Mouse (Mus musculus): Measurements from ENCODE around the gene Rps6ka4. TPM values are rescaled to one million over a fixed set of nuclear protein-coding genes. Genes with fewer than 3 reads are reported as not detected.

Gene Rps6ka4
- polyA plus RNA-seq, 1 experiment from 2014 or later = 5.1 TPM

DNA sequence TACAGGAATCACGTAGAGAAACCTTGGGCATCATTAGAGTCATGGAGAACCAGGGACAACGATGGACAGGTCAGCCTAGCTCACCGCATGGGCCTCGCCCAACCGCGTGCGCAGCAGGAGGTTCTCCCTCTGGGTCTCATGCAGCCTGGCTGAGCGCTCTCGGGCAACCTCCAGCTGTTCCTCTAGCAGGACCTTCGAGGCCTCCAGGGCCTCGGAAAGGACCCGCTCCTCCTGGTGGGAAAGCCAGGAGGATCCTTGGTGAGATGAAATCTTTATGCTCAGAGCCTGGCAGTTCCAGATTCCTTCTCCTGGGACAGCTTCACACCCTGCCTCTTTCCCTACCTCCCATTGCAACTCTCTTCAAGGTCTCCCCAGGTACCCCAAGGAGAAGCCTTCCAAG, 14.2 kb upstream of the Rps6ka4 start:
- no peak overlapping the region for H3K27ac ChIP-seq (ENCODE audit: low read depth, low read length)
- no peak overlapping the region for H3K9ac ChIP-seq (ENCODE audit: low read length)
- H3K4me1 ChIP-seq (ENCODE audit: control insufficient read depth, insufficient read depth, low read length) = peaks cover 9% of the 10 kb centered on the region; the same call in 1 of the 2 replicates
- H3K4me2 ChIP-seq = peak overlapping the region; percentile 45
- no peaks in the 10 kb centered on the region for H3K9me3 ChIP-seq (ENCODE audit: control insufficient read depth, low read length)
- no peak overlapping the region for H3K4me3 ChIP-seq (ENCODE audit: low read depth, low read length)
- peaks cover 11% of the 10 kb centered on the region for H3K27me3 ChIP-seq (ENCODE audit: control insufficient read depth, insufficient read depth, low read length)
- peak; percentile 80 for DNase-seq (ENCODE audit: low spot score, missing footprints)
- H3K36me3 ChIP-seq (ENCODE audit: control insufficient read depth, insufficient read depth, low read length) = no peaks in the 10 kb centered on the region
- 85% methylated on average over 12 of the region's 12 CpGs for WGBS
- no peak for ATAC-seq (ENCODE audit: low FRiP score)

- no peak overlapping the region for H3K27ac ChIP-seq (ENCODE audit: low read depth, low read length)
- H3K9me3 ChIP-seq (ENCODE audit: control insufficient read depth, low read length) = no peaks in the 10 kb centered on the region
- H3K9ac ChIP-seq (ENCODE audit: low read length) = no peak overlapping the region
- peaks cover 18% of the 10 kb centered on the region for H3K27me3 ChIP-seq (ENCODE audit: control insufficient read depth, insufficient read depth, low read length)
- 69% methylated on average over 8 of the region's 8 CpGs for WGBS
- no peak for ATAC-seq (ENCODE audit: low FRiP score)
- H3K4me3 ChIP-seq (ENCODE audit: low read depth, low read length) = no peak overlapping the region
- H3K4me1 ChIP-seq (ENCODE audit: control insufficient read depth, insufficient read depth, low read length) = peaks cover 9% of the 10 kb centered on the region; the same call in 1 of the 2 replicates
- H3K4me2 ChIP-seq = no peak overlapping the region
- H3K36me3 ChIP-seq (ENCODE audit: control insufficient read depth, insufficient read depth, low read length) = no peaks in the 10 kb centered on the region
- no peak for DNase-seq (ENCODE audit: low spot score, missing footprints)
Observed at GRCm38 (mm10) chr19:6853903-6854302, 13.5 kb upstream of the Rps6ka4 start.

DNA sequence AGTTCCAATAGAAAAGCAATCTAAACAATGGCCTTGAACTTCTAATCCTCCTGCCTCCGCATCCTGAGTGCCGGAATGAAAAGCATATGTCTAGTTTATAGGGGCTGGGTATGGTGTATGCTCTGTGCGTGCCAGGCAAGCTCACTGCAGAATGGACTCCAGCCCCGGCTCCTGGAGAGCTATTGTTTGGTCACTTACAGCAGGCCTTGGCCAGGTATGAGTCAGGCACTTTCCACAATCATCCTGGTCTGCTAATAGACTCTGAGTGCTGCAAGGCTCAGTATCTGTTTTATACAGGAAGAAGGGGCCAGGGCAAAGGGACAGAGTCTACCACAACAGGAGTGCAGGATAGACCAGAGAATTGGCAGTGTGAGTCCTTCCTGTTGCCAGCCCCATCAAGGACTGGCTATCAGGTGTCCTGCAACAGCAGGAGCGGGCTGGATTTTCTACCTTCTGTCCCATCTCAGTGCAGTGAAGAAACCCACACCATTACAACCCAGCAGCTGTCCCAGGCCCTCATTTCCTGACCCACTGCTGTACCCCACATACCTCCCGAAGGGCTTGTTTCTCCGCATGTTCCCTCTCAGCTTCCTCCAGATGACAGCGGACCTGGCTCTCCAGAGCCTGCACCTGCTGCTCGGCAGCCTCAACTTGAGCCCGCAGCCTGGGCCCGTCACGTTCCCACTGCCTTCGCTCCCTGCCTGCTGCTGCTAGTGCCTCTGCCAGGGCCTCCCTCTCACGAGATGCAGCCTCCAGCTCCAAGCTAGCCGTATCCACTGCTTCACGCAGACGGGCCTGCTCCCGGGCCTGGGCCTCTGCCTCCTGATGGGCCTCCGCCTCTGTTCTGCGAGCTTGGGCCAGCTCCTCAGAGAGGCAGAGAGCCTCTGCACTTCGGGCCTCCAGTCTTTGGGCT, 12.2 kb upstream of the Rps6ka4 start:
- DNase-seq (ENCODE audit: low spot score, missing footprints) (peak; percentile 31), ATAC-seq (ENCODE audit: low FRiP score) (no peak)
- Histone ChIP-seq H3K4me1 (ENCODE audit: control insufficient read depth, insufficient read depth, low read length) (peaks cover 15% of the 10 kb centered on the region), H3K4me2 (no peak overlapping the region), H3K9me3 (ENCODE audit: control insufficient read depth, low read length) (no peaks in the 10 kb centered on the region), H3K36me3 (ENCODE audit: control insufficient read depth, insufficient read depth, low read length) (no peaks in the 10 kb centered on the region), H3K27ac (ENCODE audit: low read depth, low read length) (no peak overlapping the region), H3K9ac (ENCODE audit: low read length) (no peak overlapping the region), H3K27me3 (ENCODE audit: control insufficient read depth, insufficient read depth, low read length) (peaks cover 31% of the 10 kb centered on the region), H3K4me3 (ENCODE audit: low read depth, low read length) (no peak overlapping the region)
- WGBS = 77% methylated on average over 21 of the region's 21 CpGs

GRCm38 (mm10) chr19:6851497-6851896, 11.1 kb upstream of the Rps6ka4 start:
- no peak overlapping the region for H3K4me3 ChIP-seq (ENCODE audit: low read depth, low read length)
- DNase-seq (ENCODE audit: low spot score, missing footprints) (peak; percentile 78), ATAC-seq (ENCODE audit: low FRiP score) (no peak)
- no peak overlapping the region for H3K4me2 ChIP-seq
- no peak overlapping the region for H3K27ac ChIP-seq (ENCODE audit: low read depth, low read length)
- no peaks in the 10 kb centered on the region for H3K36me3 ChIP-seq (ENCODE audit: control insufficient read depth, insufficient read depth, low read length)
- H3K9ac ChIP-seq (ENCODE audit: low read length) = no peak overlapping the region
- H3K27me3 ChIP-seq (ENCODE audit: control insufficient read depth, insufficient read depth, low read length) = peaks cover 41% of the 10 kb centered on the region
- H3K9me3 ChIP-seq (ENCODE audit: control insufficient read depth, low read length) = no peaks in the 10 kb centered on the region
- peaks cover 15% of the 10 kb centered on the region for H3K4me1 ChIP-seq (ENCODE audit: control insufficient read depth, insufficient read depth, low read length)
- WGBS = 76% methylated on average over 3 of the region's 3 CpGs

- ATAC-seq (ENCODE audit: low FRiP score) (no peak), DNase-seq (ENCODE audit: low spot score, missing footprints) (peak; percentile 56)
- no peaks in the 10 kb centered on the region for H3K36me3 ChIP-seq (ENCODE audit: control insufficient read depth, insufficient read depth, low read length)
- 66% methylated on average over 23 of the region's 23 CpGs for WGBS
- H3K4me1 ChIP-seq (ENCODE audit: control insufficient read depth, insufficient read depth, low read length) = peaks cover 7% of the 10 kb centered on the region
- no peak overlapping the region for H3K9ac ChIP-seq (ENCODE audit: low read length)
- H3K4me3 ChIP-seq (ENCODE audit: low read depth, low read length) = no peak overlapping the region
- no peaks in the 10 kb centered on the region for H3K9me3 ChIP-seq (ENCODE audit: control insufficient read depth, low read length)
- no peak overlapping the region for H3K4me2 ChIP-seq
- H3K27ac ChIP-seq (ENCODE audit: low read depth, low read length) = no peak overlapping the region
- peaks cover 38% of the 10 kb centered on the region for H3K27me3 ChIP-seq (ENCODE audit: control insufficient read depth, insufficient read depth, low read length)
Observed at GRCm38 (mm10) chr19:6849506-6850068, 9.2 kb upstream of the Rps6ka4 start.

- peaks cover 7% of the 10 kb centered on the region for H3K4me1 ChIP-seq (ENCODE audit: control insufficient read depth, insufficient read depth, low read length)
- H3K36me3 ChIP-seq (ENCODE audit: control insufficient read depth, insufficient read depth, low read length) = no peaks in the 10 kb centered on the region
- ATAC-seq (ENCODE audit: low FRiP score) = no peak
- H3K27ac ChIP-seq (ENCODE audit: low read depth, low read length) = no peak overlapping the region
- no peak overlapping the region for H3K9ac ChIP-seq (ENCODE audit: low read length)
- peaks cover 34% of the 10 kb centered on the region for H3K27me3 ChIP-seq (ENCODE audit: control insufficient read depth, insufficient read depth, low read length)
- peak overlapping the region; percentile 36 for H3K4me2 ChIP-seq
- DNase-seq (ENCODE audit: low spot score, missing footprints) = peak; percentile 91
- H3K9me3 ChIP-seq (ENCODE audit: control insufficient read depth, low read length) = no peaks in the 10 kb centered on the region
- WGBS = 3% methylated on average over 31 of the region's 31 CpGs
- no peak overlapping the region; the same call in 1 of the 2 replicates for H3K4me3 ChIP-seq (ENCODE audit: low read depth, low read length)
Observed at GRCm38 (mm10) chr19:6847841-6848517, 7.5 kb upstream of the Rps6ka4 start.

- no peak for DNase-seq (ENCODE audit: low spot score, missing footprints)
Observed at GRCm38 (mm10) chr19:6846050-6846449, 5.6 kb upstream of the Rps6ka4 start.

DNA sequence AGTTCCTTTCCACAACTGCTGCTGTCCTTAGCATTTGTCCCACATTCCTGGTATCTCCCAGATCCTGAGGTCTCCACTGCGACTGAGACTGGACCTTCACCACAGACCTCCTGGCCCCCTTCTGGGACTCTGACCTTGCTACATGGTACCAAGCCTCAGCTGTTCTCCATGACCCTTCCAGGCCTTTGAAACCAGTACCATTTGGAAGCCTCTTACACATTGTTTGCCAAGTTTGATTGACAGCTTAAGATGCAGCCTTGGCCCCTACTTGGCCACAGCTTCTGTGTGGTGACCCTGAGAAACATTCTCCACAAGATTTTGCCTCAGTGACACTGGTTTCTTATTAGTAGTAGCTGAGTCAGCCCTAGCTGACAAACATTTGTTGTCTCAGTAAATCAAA, 1.9 kb upstream of the Rps6ka4 start:
- no peak overlapping the region for H3K9ac ChIP-seq (ENCODE audit: low read length)
- H3K9me3 ChIP-seq (ENCODE audit: control insufficient read depth, low read length) = no peaks in the 10 kb centered on the region
- H3K27ac ChIP-seq (ENCODE audit: low read depth, low read length) = no peak overlapping the region
- DNase-seq (ENCODE audit: low spot score, missing footprints) = no peak
- WGBS = 57% methylated on average over 1 of the region's 1 CpGs
- H3K27me3 ChIP-seq (ENCODE audit: control insufficient read depth, insufficient read depth, low read length) = peaks cover 46% of the 10 kb centered on the region
- no peak overlapping the region for H3K4me3 ChIP-seq (ENCODE audit: low read depth, low read length)
- no peaks in the 10 kb centered on the region for H3K36me3 ChIP-seq (ENCODE audit: control insufficient read depth, insufficient read depth, low read length)
- peaks cover 13% of the 10 kb centered on the region for H3K4me1 ChIP-seq (ENCODE audit: control insufficient read depth, insufficient read depth, low read length)
- no peak for ATAC-seq (ENCODE audit: low FRiP score)
- no peak overlapping the region for H3K4me2 ChIP-seq

More at GRCm38 (mm10) chr19:6846050-6846449, 5.6 kb upstream of the Rps6ka4 start:
- no peak overlapping the region for H3K4me2 ChIP-seq
- H3K36me3 ChIP-seq (ENCODE audit: control insufficient read depth, insufficient read depth, low read length) = no peaks in the 10 kb centered on the region
- WGBS = 78% methylated on average over 4 of the region's 4 CpGs
- no peak overlapping the region for H3K9ac ChIP-seq (ENCODE audit: low read length)
- no peaks in the 10 kb centered on the region for H3K9me3 ChIP-seq (ENCODE audit: control insufficient read depth, low read length)
- peaks cover 42% of the 10 kb centered on the region for H3K27me3 ChIP-seq (ENCODE audit: control insufficient read depth, insufficient read depth, low read length)
- ATAC-seq (ENCODE audit: low FRiP score) = no peak
- H3K4me1 ChIP-seq (ENCODE audit: control insufficient read depth, insufficient read depth, low read length) = peaks cover 7% of the 10 kb centered on the region
- no peak overlapping the region for H3K4me3 ChIP-seq (ENCODE audit: low read depth, low read length)
- H3K27ac ChIP-seq (ENCODE audit: low read depth, low read length) = no peak overlapping the region

GRCm38 (mm10) chr19:6841292-6841597, 809 bp upstream of the Rps6ka4 start:
- DNase-seq (ENCODE audit: low spot score, missing footprints) (no peak), ATAC-seq (ENCODE audit: low FRiP score) (no peak)
- H3K4me3 ChIP-seq (ENCODE audit: low read depth, low read length) = no peak overlapping the region
- H3K9me3 ChIP-seq (ENCODE audit: control insufficient read depth, low read length) = no peaks in the 10 kb centered on the region
- H3K27me3 ChIP-seq (ENCODE audit: control insufficient read depth, insufficient read depth, low read length) = peaks cover 37% of the 10 kb centered on the region
- 22% methylated on average over 3 of the region's 3 CpGs for WGBS
- no peaks in the 10 kb centered on the region for H3K36me3 ChIP-seq (ENCODE audit: control insufficient read depth, insufficient read depth, low read length)
- no peak overlapping the region for H3K4me2 ChIP-seq
- H3K4me1 ChIP-seq (ENCODE audit: control insufficient read depth, insufficient read depth, low read length) = peaks cover 13% of the 10 kb centered on the region
- no peak overlapping the region for H3K27ac ChIP-seq (ENCODE audit: low read depth, low read length)
- no peak overlapping the region for H3K9ac ChIP-seq (ENCODE audit: low read length)

Data from midbrain, embryonic 11.5 days (tissue).